Mouse (Mus musculus): ENCODE results near the gene Polg2. TPM values are rescaled to one million over a fixed set of nuclear protein-coding genes. Genes with fewer than 3 reads are reported as not detected.
"Not testable (repeated sequence)": the region's sequence is repeated elsewhere in the genome, so short reads cannot be mapped to it uniquely, and the experiment has no call there.

Polg2 gene
- polyA plus RNA-seq, 1 experiment, result 11.7 TPM

DNA sequence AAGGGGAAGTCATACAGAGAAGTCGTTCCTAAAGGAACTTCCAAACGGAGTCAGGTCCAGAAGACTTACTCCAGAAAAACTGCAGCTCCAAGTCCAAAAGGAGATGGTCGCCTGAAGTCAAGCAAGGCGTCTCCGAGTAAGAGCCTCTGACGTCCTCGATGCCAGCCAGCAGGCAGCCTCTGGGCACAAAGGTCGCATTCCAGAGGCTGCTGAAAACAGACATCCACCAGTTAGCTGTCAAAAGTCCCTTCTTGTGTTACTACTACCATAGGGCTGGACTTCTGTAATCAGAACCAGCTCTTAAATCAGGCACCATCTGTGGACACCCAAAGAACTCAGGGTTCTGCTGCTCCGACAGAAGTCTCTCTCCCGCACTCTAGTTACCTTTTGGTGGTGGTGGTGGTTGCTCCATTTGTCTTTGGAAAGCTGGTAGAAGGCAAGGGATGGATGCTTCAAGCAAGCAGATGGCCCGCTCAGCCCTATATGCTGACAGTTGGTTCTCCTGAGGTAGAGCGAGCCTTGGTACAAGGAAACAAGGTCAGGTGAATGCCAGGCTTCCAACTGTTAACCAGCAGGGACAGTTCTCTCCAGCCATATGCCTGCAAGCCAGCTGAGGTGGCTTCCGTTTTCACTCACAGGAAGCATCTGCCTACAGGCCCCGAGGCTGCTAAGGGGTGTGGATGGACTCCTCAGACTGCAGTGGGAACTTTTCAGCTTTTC is 35.4 kb upstream of the Polg2 start:
- Histone ChIP-seq H3K27me3 (ENCODE audit: control insufficient read depth, insufficient read depth, low read length) (no peaks in the 10 kb centered on the region), H3K4me3 (replicated peaks; ENCODE audit: insufficient read depth, low read depth, low read length) (no peak overlapping the region), H3K4me1 (ENCODE audit: control insufficient read depth, insufficient read depth, low read length) (peaks cover 60% of the 10 kb centered on the region), H3K27ac (ENCODE audit: insufficient read depth, low read length) (peak overlapping the region; percentile 91)
- DNase-seq, result peak; percentile 92 to 98
- WGBS, result 31% methylated on average over 14 of the region's 14 CpGs
- TF ChIP-seq CTCF (IDR thresholded peaks at IDR 0.05; ENCODE audit: borderline replicate concordance, insufficient read depth, low read depth, low read length) (no peak), POLR2A (IDR thresholded peaks at IDR 0.05; ENCODE audit: borderline replicate concordance, insufficient read depth, low read length) (peak; percentile 38; the same call in 1 of the 2 replicates)

DNA sequence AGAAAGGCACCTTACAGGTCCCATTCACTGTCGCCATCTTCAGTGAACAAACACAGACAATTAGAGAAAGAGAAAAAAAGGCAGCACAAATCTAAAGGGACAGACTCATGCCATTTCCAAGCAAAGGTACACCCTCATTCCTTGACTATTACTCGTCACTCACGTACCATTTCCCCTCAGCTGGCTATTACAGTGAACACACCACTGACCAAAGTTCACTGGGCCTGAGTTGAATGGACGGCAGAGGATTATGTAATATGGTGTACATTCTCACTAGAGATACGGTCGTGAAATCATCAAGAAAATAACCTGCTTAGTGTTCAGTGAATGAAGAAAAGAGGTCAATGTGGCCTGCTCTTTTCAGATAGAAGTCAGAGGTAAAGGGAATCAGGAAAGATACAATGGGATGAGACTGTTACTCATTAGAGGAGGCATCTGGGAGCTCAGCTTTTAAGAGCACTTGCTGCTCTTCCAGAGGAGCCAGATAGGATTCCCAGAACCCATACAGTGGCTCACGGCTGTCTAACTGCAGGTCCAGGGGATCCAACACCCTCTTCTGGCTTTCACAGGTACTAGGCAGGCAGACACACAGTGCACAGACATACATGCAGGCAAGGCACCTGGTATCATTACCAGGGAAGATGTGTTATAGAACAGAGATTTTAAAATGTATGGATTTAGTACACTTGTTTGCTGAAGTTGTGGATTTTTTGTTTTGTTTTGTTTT is 33.2 kb upstream of the Polg2 start:
- H3K4me1 ChIP-seq (ENCODE audit: control insufficient read depth, insufficient read depth, low read length), result peaks cover 39% of the 10 kb centered on the region
- no peak overlapping the region for H3K4me3 ChIP-seq (replicated peaks; ENCODE audit: insufficient read depth, low read depth, low read length)
- 85% methylated on average over 7 of the region's 7 CpGs for WGBS
- peak overlapping the region; percentile 90 for H3K27ac ChIP-seq (ENCODE audit: insufficient read depth, low read length)
- no peak for TF ChIP-seq CTCF (IDR thresholded peaks at IDR 0.05; ENCODE audit: borderline replicate concordance, insufficient read depth, low read depth, low read length)
- TF ChIP-seq POLR2A (IDR thresholded peaks at IDR 0.05; ENCODE audit: borderline replicate concordance, insufficient read depth, low read length), result no peak
- no peak for DNase-seq
- no peaks in the 10 kb centered on the region for H3K27me3 ChIP-seq (ENCODE audit: control insufficient read depth, insufficient read depth, low read length)

DNA sequence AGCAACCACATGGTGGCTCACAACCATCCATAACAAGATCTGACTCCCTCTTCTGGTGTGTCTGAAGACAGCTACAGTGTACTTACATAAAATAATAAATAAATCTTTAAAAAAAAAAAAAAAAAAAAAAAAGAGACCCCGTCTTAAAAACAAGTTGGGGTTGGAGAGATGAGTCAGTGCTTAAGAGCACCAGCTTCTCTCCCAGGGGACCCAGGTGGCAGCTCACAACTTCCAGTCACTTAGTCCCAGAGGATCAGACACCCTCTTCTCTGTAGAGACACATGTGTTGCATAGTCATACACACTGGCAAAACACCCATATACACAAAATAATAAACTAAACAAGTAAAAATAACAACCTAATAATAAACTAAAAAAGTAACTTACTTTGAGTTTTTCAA is 28.1 kb upstream of the Polg2 start:
- not testable (repeated sequence) for H3K4me1 ChIP-seq (ENCODE audit: control insufficient read depth, insufficient read depth, low read length); H3K27ac ChIP-seq (ENCODE audit: insufficient read depth, low read length); H3K4me3 ChIP-seq (replicated peaks; ENCODE audit: insufficient read depth, low read depth, low read length); H3K27me3 ChIP-seq (ENCODE audit: control insufficient read depth, insufficient read depth, low read length); DNase-seq
- WGBS, result 73% methylated on average over 1 of the region's 1 CpGs

DNA sequence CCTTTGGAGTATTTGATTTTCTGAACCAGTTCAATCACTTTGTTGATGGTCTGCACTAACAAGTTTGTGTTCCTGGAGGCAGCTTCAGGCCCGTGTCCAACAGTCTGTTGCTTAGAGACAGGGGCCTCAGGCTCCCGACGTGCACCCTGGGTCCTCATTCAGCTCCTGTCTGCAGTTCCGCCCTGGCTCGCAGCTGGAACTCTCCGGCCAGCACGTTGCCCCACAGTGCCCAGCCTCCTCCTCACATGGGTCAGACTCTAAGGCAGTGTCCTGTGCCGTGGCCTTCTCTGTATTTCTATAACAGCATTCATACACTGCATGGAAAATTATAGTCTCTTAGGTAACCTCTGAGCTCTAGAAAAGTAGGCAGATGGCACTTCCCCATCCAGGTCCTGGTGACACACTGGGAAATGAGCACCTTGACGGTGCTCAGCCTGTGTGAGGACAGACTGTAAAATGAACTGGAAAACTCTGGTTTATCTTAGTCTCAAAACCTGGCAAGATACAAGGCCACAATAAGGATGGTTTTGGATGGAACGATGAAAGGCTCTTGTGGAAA is 22.8 kb upstream of the Polg2 start:
- Histone ChIP-seq H3K27me3 (ENCODE audit: control insufficient read depth, insufficient read depth, low read length) (no peaks in the 10 kb centered on the region), H3K4me1 (ENCODE audit: control insufficient read depth, insufficient read depth, low read length) (peaks cover 13% of the 10 kb centered on the region), H3K4me3 (replicated peaks; ENCODE audit: insufficient read depth, low read depth, low read length) (no peak overlapping the region), H3K27ac (ENCODE audit: insufficient read depth, low read length) (peak overlapping the region; percentile 97)
- DNase-seq, result peak; percentile 53 to 58
- WGBS, result 8% methylated on average over 10 of the region's 10 CpGs
- TF ChIP-seq CTCF (IDR thresholded peaks at IDR 0.05; ENCODE audit: borderline replicate concordance, insufficient read depth, low read depth, low read length) (no peak), POLR2A (IDR thresholded peaks at IDR 0.05; ENCODE audit: borderline replicate concordance, insufficient read depth, low read length) (0 out of 2 replicates have a peak, but pooled peaks have one; percentile 13)

DNA sequence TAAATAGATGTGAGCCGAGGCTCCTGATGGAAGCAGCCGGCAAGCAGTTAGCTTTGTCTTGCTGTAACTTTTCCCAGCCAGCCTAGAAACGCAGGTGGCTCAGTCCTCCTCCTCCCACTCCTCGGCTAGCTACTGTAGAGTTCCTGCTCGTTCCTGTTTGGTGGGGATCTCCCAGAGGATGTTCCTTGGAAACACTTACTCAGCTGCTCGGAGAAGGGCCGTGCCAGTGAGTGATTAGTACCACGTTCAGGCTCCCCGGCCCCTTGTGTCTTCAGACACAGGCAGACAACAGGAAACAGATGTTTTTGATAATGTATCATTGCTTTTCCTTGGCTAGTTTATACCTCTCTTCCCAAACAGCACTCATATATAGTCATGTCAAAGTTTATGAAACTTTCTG is 16.3 kb upstream of the Polg2 start:
- Histone ChIP-seq H3K27ac (ENCODE audit: insufficient read depth, low read length) (no peak overlapping the region), H3K4me3 (replicated peaks; ENCODE audit: insufficient read depth, low read depth, low read length) (no peak overlapping the region), H3K27me3 (ENCODE audit: control insufficient read depth, insufficient read depth, low read length) (no peaks in the 10 kb centered on the region), H3K4me1 (ENCODE audit: control insufficient read depth, insufficient read depth, low read length) (no peaks in the 10 kb centered on the region)
- no peak for DNase-seq
- WGBS, result 70% methylated on average over 9 of the region's 9 CpGs
- TF ChIP-seq CTCF (IDR thresholded peaks at IDR 0.05; ENCODE audit: borderline replicate concordance, insufficient read depth, low read depth, low read length) (no peak), POLR2A (IDR thresholded peaks at IDR 0.05; ENCODE audit: borderline replicate concordance, insufficient read depth, low read length) (no peak)

DNA sequence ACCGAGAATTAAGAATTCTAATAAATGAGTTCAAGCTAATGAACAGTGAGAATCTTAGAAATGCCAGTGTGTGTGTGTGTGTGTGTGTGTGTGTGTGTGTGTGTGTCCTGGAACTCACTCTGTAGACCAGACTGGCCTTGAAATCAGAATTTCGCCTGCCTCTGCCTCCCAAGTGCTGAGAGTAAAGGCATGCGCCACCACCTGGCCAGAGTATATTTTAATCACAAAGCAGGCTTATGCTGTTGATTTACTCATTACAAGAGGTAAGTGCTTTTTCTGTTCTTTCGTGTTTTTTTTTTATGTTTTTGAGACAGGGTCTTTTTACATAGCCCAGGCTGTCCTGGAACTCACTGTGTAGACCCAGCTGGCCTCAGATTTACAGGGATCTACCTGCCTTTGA is 14.5 kb upstream of the Polg2 start:
- H3K4me1 ChIP-seq (ENCODE audit: control insufficient read depth, insufficient read depth, low read length), result no peaks in the 10 kb centered on the region
- H3K27ac ChIP-seq (ENCODE audit: insufficient read depth, low read length), result no peak overlapping the region
- WGBS, result 61% methylated on average over 4 of the region's 4 CpGs
- DNase-seq, result no peak
- no peak overlapping the region for H3K4me3 ChIP-seq (replicated peaks; ENCODE audit: insufficient read depth, low read depth, low read length)
- no peaks in the 10 kb centered on the region for H3K27me3 ChIP-seq (ENCODE audit: control insufficient read depth, insufficient read depth, low read length)
- TF ChIP-seq POLR2A (IDR thresholded peaks at IDR 0.05; ENCODE audit: borderline replicate concordance, insufficient read depth, low read length) (no peak), CTCF (IDR thresholded peaks at IDR 0.05; ENCODE audit: borderline replicate concordance, insufficient read depth, low read depth, low read length) (no peak)

DNA sequence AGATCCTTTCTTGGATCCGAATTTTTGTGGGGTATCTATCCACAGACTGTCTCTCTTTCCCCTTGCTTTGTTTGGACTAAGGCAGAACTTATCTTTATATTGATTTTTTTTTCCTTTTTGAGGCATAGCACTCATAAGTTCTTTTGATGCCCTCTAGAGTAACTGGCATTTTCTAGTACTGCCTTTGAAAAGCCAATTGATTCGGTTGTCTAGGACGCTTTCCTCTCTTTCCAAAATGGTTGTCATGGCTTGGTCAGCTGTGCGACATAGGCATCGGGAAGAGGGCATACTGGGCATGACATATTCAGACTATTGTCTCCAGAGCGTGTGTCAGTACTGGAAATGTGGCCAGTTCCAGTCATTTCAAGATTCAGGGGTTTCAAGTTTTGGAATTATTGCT is 10.3 kb upstream of the Polg2 start:
- H3K27ac ChIP-seq (ENCODE audit: insufficient read depth, low read length), result peak overlapping the region; percentile 75
- TF ChIP-seq CTCF (IDR thresholded peaks at IDR 0.05; ENCODE audit: borderline replicate concordance, insufficient read depth, low read depth, low read length), result no peak
- TF ChIP-seq POLR2A (IDR thresholded peaks at IDR 0.05; ENCODE audit: borderline replicate concordance, insufficient read depth, low read length), result no peak
- 0% methylated on average over 6 of the region's 6 CpGs for WGBS
- H3K4me3 ChIP-seq (replicated peaks; ENCODE audit: insufficient read depth, low read depth, low read length), result peak overlapping the region; percentile 87
- no peaks in the 10 kb centered on the region for H3K4me1 ChIP-seq (ENCODE audit: control insufficient read depth, insufficient read depth, low read length)
- H3K27me3 ChIP-seq (ENCODE audit: control insufficient read depth, insufficient read depth, low read length), result no peaks in the 10 kb centered on the region
- DNase-seq, result peak in 1 of 2 experiments; percentile 45

Measured in cerebellum, adult 2 months (tissue).